Mouse (Mus musculus) heart, embryonic 11.5 days (tissue): Measurements from ENCODE around the gene Sh3bp4. TPM values are rescaled to one million over a fixed set of nuclear protein-coding genes. Genes with fewer than 3 reads are reported as not detected.

ENCODE experiments used
- ATAC-seq: fragments of 200-750 bp; cut with Nextera tagmentation; replicated peaks from 2 replicates; pipeline ENCODE4 v1.8.0; 2017; ENCODE audit warnings: moderate library complexity; ENCODE audit not compliant: insufficient number of reproducible peaks, low FRiP score, low TSS enrichment
- H3K27ac ChIP-seq: fragments of 300-500 bp; sonication (generic); 2 replicates; pipeline ENCODE4 v1.5.1; 2014; ENCODE audit warnings: mild to moderate bottlenecking, low read depth, low read length
- H3K27me3 ChIP-seq: fragments of 300-500 bp; sonication (generic); 2 replicates; pipeline ENCODE4 v1.6.1; 2014; ENCODE audit warnings: mild to moderate bottlenecking, low read length, mixed read lengths; ENCODE audit not compliant: control insufficient read depth, insufficient read depth
- H3K36me3 ChIP-seq: fragments of 300-500 bp; sonication (generic); 2 replicates; pipeline ENCODE4 v1.6.1; 2014; ENCODE audit warnings: mild to moderate bottlenecking, low read length, moderate library complexity, mixed read lengths; ENCODE audit not compliant: control insufficient read depth, insufficient read depth
- H3K4me1 ChIP-seq: fragments of 300-500 bp; sonication (generic); 2 replicates; pipeline ENCODE4 v1.6.1; 2014; ENCODE audit warnings: low read length; ENCODE audit not compliant: control insufficient read depth, insufficient read depth
- H3K4me2 ChIP-seq: fragments of 300-500 bp; sonication (generic); 2 replicates; pipeline ENCODE4 v1.6.1; 2014; ENCODE audit warnings: mild to moderate bottlenecking, moderate library complexity
- H3K4me3 ChIP-seq: fragments of 300-500 bp; sonication (generic); 2 replicates; pipeline ENCODE4 v1.5.1; 2014; ENCODE audit warnings: low read depth, low read length
- H3K9ac ChIP-seq: fragments of 300-500 bp; sonication (generic); 2 replicates; pipeline ENCODE4 v1.6.1; 2014; ENCODE audit warnings: mild to moderate bottlenecking, low read depth, low read length, moderate library complexity
- H3K9me3 ChIP-seq: fragments of 300-500 bp; sonication (generic); replicated peaks from 2 replicates; pipeline ENCODE4 v1.6.1; 2016; ENCODE audit warnings: low read length; ENCODE audit not compliant: control insufficient read depth
- WGBS: fragments of 180-500 bp; shearing (Covaris S2); extraction: QIAGEN DNeasy Blood & Tissue Kit; methylation state at CpG from one replicate; pipeline ENCODE4 v1.1.7; 2014; ENCODE audit not compliant: insufficient replicate concordance; 5-methylcytosine and 5-hydroxymethylcytosine counted together
- polyA plus RNA-seq: library from polyadenylated mRNA; unstranded; fragments of >200 nt; fragmentation: Nextera tagmentation; extraction: Ambion mirVana; gene quantifications from 2 replicates; pipeline ENCODE4 v1.2.1, GENCODE M21; 2014

The Sh3bp4 gene
- polyA plus RNA-seq, 1 experiment from 2014 or later: 15.3 TPM

DNA sequence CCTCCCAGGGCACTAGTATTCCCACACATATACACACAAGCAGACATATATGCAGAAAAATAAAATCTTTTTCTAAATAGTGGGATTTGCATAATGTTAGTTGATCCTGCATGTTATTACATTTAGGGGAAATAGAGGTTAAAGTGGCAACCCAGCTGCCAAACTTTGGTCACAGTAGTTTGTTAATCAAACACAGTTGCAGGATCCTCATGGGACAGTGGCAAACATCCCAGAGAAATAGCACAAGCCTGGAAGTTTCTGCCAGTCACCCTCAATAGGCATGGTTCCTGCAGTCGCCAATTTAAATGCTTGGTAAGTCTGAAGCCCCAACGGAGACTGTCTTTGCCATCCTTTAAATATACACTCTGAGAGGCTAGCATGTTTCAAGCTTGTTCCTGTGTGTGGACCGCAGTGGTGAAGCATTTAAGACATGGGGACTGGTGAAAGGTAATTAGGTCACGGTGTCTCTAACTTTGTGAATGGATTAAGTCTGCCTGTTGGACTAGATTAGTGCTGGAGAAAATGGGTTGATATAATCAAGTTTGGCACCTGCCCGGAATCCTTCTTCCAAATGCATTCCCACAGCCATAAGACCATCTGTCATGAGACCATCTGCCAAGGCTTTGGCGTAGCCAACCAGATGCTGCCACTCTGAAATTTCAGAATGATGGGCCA, 114.0 kb downstream of the Sh3bp4 start:
- Histone ChIP-seq H3K27me3 (no peaks in the 10 kb centered on the region), H3K9ac (no peak overlapping the region), H3K4me1 (peaks cover 17% of the 10 kb centered on the region), H3K36me3 (no peaks in the 10 kb centered on the region), H3K9me3 (no peaks in the 10 kb centered on the region), H3K27ac (peak overlapping the region; percentile 83; the same call in 1 of the 2 replicates), H3K4me3 (no peak overlapping the region), H3K4me2 (no peak overlapping the region)
- 83% methylated on average over 6 of the region's 6 CpGs for WGBS
- ATAC-seq: no peak

DNA sequence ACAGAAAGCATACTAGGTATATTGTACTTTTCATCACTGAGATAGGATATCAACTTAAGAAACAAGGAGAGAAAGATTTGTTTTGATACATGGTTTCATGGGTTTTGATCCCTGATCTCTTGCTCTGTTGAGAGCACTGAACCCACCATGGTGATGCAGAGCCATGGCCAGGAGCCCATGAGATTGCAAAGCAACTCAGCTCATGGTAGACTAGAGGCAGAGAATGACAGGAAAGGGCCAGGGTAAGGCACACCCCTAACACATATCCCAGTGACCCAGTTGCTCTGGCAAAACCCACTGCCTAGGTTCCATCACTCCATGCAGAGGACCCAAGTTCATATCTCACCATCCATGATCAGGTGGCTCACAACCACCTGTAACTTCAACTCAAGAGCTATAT, 114.6 kb downstream of the Sh3bp4 start:
- Histone ChIP-seq H3K9me3 (no peaks in the 10 kb centered on the region), H3K9ac (no peak overlapping the region), H3K4me1 (peaks cover 17% of the 10 kb centered on the region), H3K4me3 (no peak overlapping the region), H3K4me2 (no peak overlapping the region), H3K36me3 (no peaks in the 10 kb centered on the region), H3K27me3 (no peaks in the 10 kb centered on the region), H3K27ac (no peak overlapping the region)
- no peak for ATAC-seq

DNA sequence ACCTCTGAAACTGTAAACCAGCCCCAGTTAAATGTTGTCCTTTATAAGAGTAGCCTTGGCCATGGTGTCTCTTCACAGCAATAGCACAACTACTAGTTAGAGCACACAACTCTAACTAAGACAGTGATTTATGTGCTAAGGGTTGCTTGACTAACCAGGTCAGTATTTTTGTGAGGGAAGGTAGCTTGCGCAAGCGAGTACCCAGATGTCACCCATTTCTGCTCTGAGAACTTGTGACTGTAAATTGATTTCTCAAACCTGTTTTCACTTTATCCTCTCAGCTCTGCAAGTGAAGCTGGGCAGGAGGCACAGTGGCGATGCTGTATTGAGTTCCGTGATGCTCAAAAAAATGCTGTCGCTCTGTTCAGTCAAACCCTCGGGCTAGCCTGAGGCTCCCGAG, 117.2 kb downstream of the Sh3bp4 start:
- Histone ChIP-seq H3K27me3 (no peaks in the 10 kb centered on the region), H3K4me3 (no peak overlapping the region), H3K36me3 (no peaks in the 10 kb centered on the region), H3K4me2 (no peak overlapping the region), H3K9me3 (no peaks in the 10 kb centered on the region), H3K4me1 (peaks cover 27% of the 10 kb centered on the region), H3K27ac (no peak overlapping the region), H3K9ac (no peak overlapping the region)
- WGBS: 86% methylated on average over 7 of the region's 7 CpGs
- no peak for ATAC-seq

DNA sequence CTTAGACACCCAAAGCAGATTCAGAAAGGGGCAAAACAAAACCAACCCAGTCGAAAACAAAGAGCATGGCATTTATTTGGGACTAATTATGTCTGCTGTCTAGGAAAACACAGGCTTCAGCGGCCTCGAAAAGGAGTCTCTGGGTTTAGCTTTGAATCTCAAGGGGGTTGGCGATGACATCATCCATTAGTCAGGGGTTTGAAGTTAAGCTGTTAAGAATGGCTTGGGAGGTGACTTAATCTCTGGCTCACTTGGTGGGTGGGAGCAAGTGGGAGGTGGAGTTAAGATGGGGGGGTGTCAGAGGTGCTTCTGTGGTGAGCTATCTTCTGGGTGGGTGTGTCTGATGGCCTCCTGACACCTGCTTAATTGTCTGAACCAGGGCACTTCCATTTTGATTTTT, 117.9 kb downstream of the Sh3bp4 start:
- peaks cover 25% of the 10 kb centered on the region for H3K4me1 ChIP-seq
- 37% methylated on average over 4 of the region's 4 CpGs for WGBS
- H3K36me3 ChIP-seq: no peaks in the 10 kb centered on the region
- no peak for ATAC-seq
- no peak overlapping the region for H3K4me2 ChIP-seq
- no peaks in the 10 kb centered on the region for H3K27me3 ChIP-seq
- H3K4me3 ChIP-seq: no peak overlapping the region
- H3K9ac ChIP-seq: no peak overlapping the region
- H3K9me3 ChIP-seq: no peaks in the 10 kb centered on the region
- H3K27ac ChIP-seq: no peak overlapping the region

DNA sequence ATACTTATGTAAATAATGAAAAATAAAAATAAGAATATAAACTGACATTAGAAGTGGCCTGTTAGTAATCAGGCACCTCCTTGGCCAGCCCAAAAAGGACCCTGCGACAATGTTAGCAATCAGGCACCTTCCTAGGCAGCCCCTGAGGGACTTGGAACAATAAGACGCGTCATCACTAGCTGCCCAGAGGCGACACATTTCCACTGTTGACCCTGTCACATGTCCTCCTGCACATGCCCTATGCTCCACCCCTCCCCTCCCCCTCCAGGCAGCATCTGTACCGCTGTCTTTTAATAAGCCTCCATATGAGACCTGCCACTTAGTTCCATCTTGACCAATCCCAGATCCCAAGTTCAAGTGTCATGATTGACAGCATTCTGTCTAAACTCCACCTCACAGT, 119.0 kb downstream of the Sh3bp4 start:
- WGBS: 50% methylated on average over 5 of the region's 5 CpGs
- no peak for ATAC-seq

DNA sequence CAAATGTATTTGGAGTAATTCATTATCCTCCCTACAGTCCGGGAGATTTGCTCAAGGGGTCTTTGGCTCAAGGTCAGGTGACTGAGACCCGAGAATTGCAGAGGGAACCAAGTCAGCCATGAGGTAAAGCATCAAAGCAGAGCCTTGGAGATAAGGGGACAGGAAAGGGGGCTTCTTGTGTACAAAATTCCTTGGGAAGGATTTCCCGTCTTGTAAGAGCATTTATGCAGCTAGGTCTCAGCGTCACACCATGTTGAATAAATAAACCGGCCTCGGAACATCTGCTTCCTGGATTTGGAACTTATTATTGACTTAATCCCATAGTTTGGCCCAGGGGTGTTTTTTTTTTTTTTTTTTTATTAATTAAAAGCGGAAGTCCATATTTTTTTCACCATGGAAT, 120.4 kb downstream of the Sh3bp4 start:
- 38% methylated on average over 7 of the region's 7 CpGs for WGBS
- Histone ChIP-seq H3K9ac (no peak overlapping the region), H3K27me3 (no peaks in the 10 kb centered on the region), H3K4me3 (no peak overlapping the region), H3K36me3 (no peaks in the 10 kb centered on the region), H3K4me2 (no peak overlapping the region), H3K9me3 (no peaks in the 10 kb centered on the region), H3K4me1 (peaks cover 21% of the 10 kb centered on the region), H3K27ac (peak overlapping the region; percentile 47; the same call in 1 of the 2 replicates)
- no peak for ATAC-seq

More for the DNA sequence above, 119.0 kb downstream of the Sh3bp4 start:
- Histone ChIP-seq H3K4me3 (no peak overlapping the region), H3K27me3 (no peaks in the 10 kb centered on the region), H3K27ac (no peak overlapping the region), H3K36me3 (no peaks in the 10 kb centered on the region), H3K9ac (no peak overlapping the region), H3K4me2 (no peak overlapping the region), H3K9me3 (no peaks in the 10 kb centered on the region), H3K4me1 (peaks cover 17% of the 10 kb centered on the region)

DNA sequence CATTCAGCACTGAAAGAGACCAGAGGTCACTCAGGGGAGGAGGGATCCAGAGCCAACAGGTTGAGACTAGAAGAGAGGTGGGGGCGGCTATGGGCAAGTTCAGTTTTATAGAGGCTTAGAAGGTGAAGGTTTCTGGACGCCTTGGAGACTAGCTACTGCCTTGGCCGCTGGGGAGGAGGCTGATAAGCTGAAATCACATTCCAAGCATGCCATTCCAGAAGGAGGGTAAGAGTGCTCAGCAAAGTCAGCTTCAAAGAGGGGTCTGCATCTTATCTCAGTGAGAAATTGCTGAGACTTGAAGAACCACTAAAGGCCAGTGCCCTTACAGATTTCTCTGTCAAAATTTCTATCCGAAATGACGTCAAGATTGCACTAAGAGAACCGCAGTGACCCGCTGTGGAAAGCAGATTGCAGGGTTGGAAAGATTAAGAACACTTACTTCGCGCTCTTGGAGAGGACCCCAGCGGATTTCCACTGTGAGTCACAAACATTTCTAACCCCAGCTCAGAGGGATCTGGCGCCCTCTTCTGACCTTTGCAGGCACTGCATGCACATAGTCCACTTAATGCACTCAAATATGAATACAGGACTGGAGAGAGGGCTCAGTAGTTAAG, 121.0 kb downstream of the Sh3bp4 start:
- 1% methylated on average over 11 of the region's 11 CpGs for WGBS
- H3K4me2 ChIP-seq: no peak overlapping the region
- no peaks in the 10 kb centered on the region for H3K27me3 ChIP-seq
- peak; percentile 29; the same call in 1 of the 2 replicates for ATAC-seq
- no peak overlapping the region for H3K9ac ChIP-seq
- no peaks in the 10 kb centered on the region for H3K36me3 ChIP-seq
- H3K4me1 ChIP-seq: peaks cover 21% of the 10 kb centered on the region
- H3K4me3 ChIP-seq: no peak overlapping the region
- H3K9me3 ChIP-seq: no peaks in the 10 kb centered on the region
- H3K27ac ChIP-seq: peak overlapping the region; percentile 54; the same call in 1 of the 2 replicates

DNA sequence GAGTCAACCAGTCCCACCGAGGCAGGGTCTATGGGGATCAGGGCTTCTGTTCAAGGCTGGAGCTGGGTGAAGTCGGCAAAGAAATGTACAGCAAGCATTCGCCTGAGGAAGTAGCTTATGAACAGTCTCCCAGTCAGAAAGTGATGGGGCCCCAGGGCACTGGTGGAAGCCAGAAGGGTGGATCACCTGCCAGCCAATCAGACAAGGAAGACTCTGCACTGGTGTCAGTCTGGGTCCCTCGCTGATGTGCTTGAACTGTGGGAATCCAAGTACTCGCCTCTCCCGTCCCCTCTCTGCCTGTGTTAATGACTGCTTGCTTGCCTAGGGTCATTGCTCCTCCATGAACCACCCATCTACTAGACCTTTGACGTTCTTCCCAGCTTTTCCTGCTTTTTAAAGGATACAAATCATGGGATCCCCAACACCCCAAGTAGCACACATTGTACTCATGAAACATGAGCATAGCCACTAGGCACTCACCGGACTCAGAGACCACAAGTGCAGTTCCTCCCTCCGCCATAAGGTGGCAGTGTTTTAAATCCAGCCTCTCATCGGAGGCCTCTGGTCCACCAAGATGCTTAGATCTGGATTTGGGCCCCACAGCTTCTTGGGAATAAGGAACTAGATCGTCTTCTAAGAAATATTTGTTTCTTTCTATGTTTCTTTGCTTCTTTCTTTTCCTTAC, 122.5 kb downstream of the Sh3bp4 start:
- H3K36me3 ChIP-seq: no peaks in the 10 kb centered on the region
- no peak overlapping the region for H3K4me2 ChIP-seq
- H3K4me1 ChIP-seq: peaks cover 21% of the 10 kb centered on the region
- no peak overlapping the region for H3K4me3 ChIP-seq
- H3K27me3 ChIP-seq: no peaks in the 10 kb centered on the region
- H3K9me3 ChIP-seq: no peaks in the 10 kb centered on the region
- 43% methylated on average over 11 of the region's 11 CpGs for WGBS
- H3K9ac ChIP-seq: no peak overlapping the region
- no peak for ATAC-seq
- H3K27ac ChIP-seq: no peak overlapping the region
